ENCODE assay signal across 10 mouse cellular contexts in genomic region chr8:103808580-103808979, GRCm38 (mm10).
DNase-seq lines count a peak whose midpoint lies in the region; ATAC-seq lines count a peak whose summit lies in the region.
"Had no signal": no experiment of that assay in that cellular context is flagged by ENCODE, and none has a peak within 500 bp of the region (broad histone marks: within the 10 kb centered on the region; RNA-seq: fewer than 3 reads in every experiment).

No protein-coding gene starts in this region.

- peak; percentile 16 for DNase-seq in adrenal gland, adult 2 months
- DNase-seq in adrenal gland, adult 8-10 months, result no peak
- peak; percentile 72 for DNase-seq in kidney, adult 11 months
- DNase-seq in adipocyte (ENCODE audit: low spot score), result no peak
- DNase-seq: cerebellum, adult 9-11 months had no signal

- no peak overlapping the region for H3K4me3 ChIP-seq in embryonic facial prominence, embryonic 13.5 days
- H3K4me3 ChIP-seq in lung, embryonic 15.5 days, result no peak overlapping the region
- H3K4me3 ChIP-seq: limb, embryonic 12.5 days had no signal

- no peak overlapping the region for H3K4me2 ChIP-seq in embryonic facial prominence, embryonic 13.5 days
- no peak overlapping the region for H3K4me2 ChIP-seq in lung, embryonic 15.5 days
- H3K4me2 ChIP-seq: limb, embryonic 12.5 days had no signal

- no peak overlapping the region for H3K9ac ChIP-seq in embryonic facial prominence, embryonic 13.5 days
- no peak overlapping the region for H3K9ac ChIP-seq in lung, embryonic 15.5 days
- H3K9ac ChIP-seq: limb, embryonic 12.5 days had no signal

- H3K27ac ChIP-seq in embryonic facial prominence, embryonic 13.5 days, result peak overlapping the region; percentile 60
- peak overlapping the region; percentile 90 for H3K27ac ChIP-seq in lung, embryonic 15.5 days

- WGBS in embryonic facial prominence, embryonic 13.5 days, result 25% methylated on average over 8 of the region's 8 CpGs
- 39% methylated on average over 8 of the region's 8 CpGs for WGBS in lung, embryonic 15.5 days

- H3K4me1 ChIP-seq in embryonic facial prominence, embryonic 13.5 days, result peaks cover 37% of the 10 kb centered on the region
- peaks cover 19% of the 10 kb centered on the region for H3K4me1 ChIP-seq in lung, embryonic 15.5 days

- ATAC-seq in embryonic facial prominence, embryonic 13.5 days (ENCODE audit: insufficient number of reproducible peaks, insufficient read depth, low FRiP score, low TSS enrichment, low read depth), result no peak
- ATAC-seq in lung, embryonic 15.5 days (ENCODE audit: borderline replicate concordance, extremely low read depth, low FRiP score, low TSS enrichment), result peak; percentile 94
- ATAC-seq in cerebellum, adult (ENCODE audit: insufficient number of reproducible peaks, low FRiP score, low TSS enrichment), result no peak
- no peak for ATAC-seq in frontal cortex, adult (ENCODE audit: low TSS enrichment)

- H3K36me3 ChIP-seq in embryonic facial prominence, embryonic 13.5 days, result no peaks in the 10 kb centered on the region
- H3K36me3 ChIP-seq in lung, embryonic 15.5 days, result no peaks in the 10 kb centered on the region
- H3K36me3 ChIP-seq: limb, embryonic 12.5 days had no signal

- H3K9me3 ChIP-seq in embryonic facial prominence, embryonic 13.5 days, result 0 out of 2 replicates have a peak, but pooled peaks cover 2% of the 10 kb centered on the region
- no peaks in the 10 kb centered on the region for H3K9me3 ChIP-seq in lung, embryonic 15.5 days

- H3K27me3 ChIP-seq in embryonic facial prominence, embryonic 13.5 days, result no peaks in the 10 kb centered on the region
- H3K27me3 ChIP-seq in lung, embryonic 15.5 days, result no peaks in the 10 kb centered on the region
- H3K27me3 ChIP-seq: limb, embryonic 12.5 days had no signal

Comparison
In these comparisons a context has a peak if more than half of its experiments do, and no peak if none do; other contexts are left out.
1. DNase-seq: peak in adrenal gland, adult 2 months (single experiment) and kidney, adult 11 months (single experiment); none in adrenal gland, adult 8-10 months (single experiment) and adipocyte (single experiment).